Mouse (Mus musculus) forebrain, embryonic 13.5 days (tissue): ENCODE data around the gene Vsig10l. TPM values are rescaled to one million over a fixed set of nuclear protein-coding genes. Genes with fewer than 3 reads are reported as not detected.
A peak's percentile ranks its signal among the peaks of the same experiment; 100 is the strongest.

Experiments used
- ATAC-seq: fragments of 200-750 bp; cut with Nextera tagmentation; 2 replicates; pipeline ENCODE4 v1.8.0; 2017
- H3K27ac ChIP-seq: fragments of 300-500 bp; sonication (generic); 2 replicates; pipeline ENCODE4 v1.5.1; 2015; ENCODE audit warnings: inconsistent platforms, mild to moderate bottlenecking, moderate library complexity
- H3K27me3 ChIP-seq: fragments of 300-500 bp; sonication (generic); 2 replicates; pipeline ENCODE4 v1.6.1; 2015; ENCODE audit warnings: mild to moderate bottlenecking, inconsistent platforms
- H3K36me3 ChIP-seq: fragments of 300-500 bp; sonication (generic); 2 replicates; pipeline ENCODE4 v1.6.1; 2015; ENCODE audit warnings: mild to moderate bottlenecking, inconsistent platforms; ENCODE audit not compliant: poor library complexity, severe bottlenecking
- H3K4me1 ChIP-seq: fragments of 300-500 bp; sonication (generic); 2 replicates; pipeline ENCODE4 v1.6.1; 2015; ENCODE audit warnings: inconsistent platforms
- H3K4me2 ChIP-seq: fragments of 300-500 bp; sonication (generic); 2 replicates; pipeline ENCODE4 v1.6.1; 2015; ENCODE audit warnings: inconsistent platforms, mild to moderate bottlenecking, moderate library complexity
- H3K4me3 ChIP-seq: fragments of 300-500 bp; sonication (generic); 2 replicates; pipeline ENCODE4 v1.5.1; 2015; ENCODE audit warnings: mild to moderate bottlenecking, inconsistent platforms
- H3K9ac ChIP-seq: fragments of 300-500 bp; sonication (generic); 2 replicates; pipeline ENCODE4 v1.6.1; 2015; ENCODE audit warnings: mild to moderate bottlenecking, inconsistent platforms
- H3K9me3 ChIP-seq: fragments of 300-500 bp; sonication (generic); replicated peaks from 2 replicates; pipeline ENCODE4 v1.6.1; 2016; ENCODE audit warnings: inconsistent platforms
- WGBS: fragments of 180-500 bp; shearing (Covaris S2); methylation state at CpG from one replicate; pipeline ENCODE4 v1.1.7; 2015; 5-methylcytosine and 5-hydroxymethylcytosine counted together
- polyA plus RNA-seq: library from polyadenylated mRNA; unstranded; fragments of >200 nt; fragmentation: Nextera tagmentation; extraction: Ambion mirVana; gene quantifications from 2 replicates; pipeline ENCODE4 v1.2.1, GENCODE M21; 2015

Gene Vsig10l
- 4.2 and 4.9 TPM in 2 replicates for polyA plus RNA-seq

- no peak within 1 kb of the TSS for H3K4me3 ChIP-seq
- ATAC-seq, result no peak
These were observed at the start of gene Vsig10l for GRCm38 (mm10) chr7:43462851-43463250. Gene Vsig10l, plus strand, starts transcription at chr7:43463151.

GRCm38 (mm10) chr7:43417298-43417697 is 45.7 kb upstream of the Vsig10l start:
- Histone ChIP-seq H3K9me3 (peaks cover 8% of the 10 kb centered on the region; the same call in 1 of the 2 replicates), H3K4me3 (no peak overlapping the region), H3K4me2 (no peak overlapping the region), H3K27ac (no peak overlapping the region), H3K36me3 (no peaks in the 10 kb centered on the region), H3K4me1 (no peaks in the 10 kb centered on the region), H3K27me3 (no peaks in the 10 kb centered on the region), H3K9ac (no peak overlapping the region)
- ATAC-seq, result no peak
- 87% methylated on average over 10 of the region's 10 CpGs for WGBS

More at GRCm38 (mm10) chr7:43462851-43463250, at the start of gene Vsig10l:
- Histone ChIP-seq H3K9me3 (no peaks in the 10 kb centered on the region), H3K9ac (no peak within 1 kb of the TSS), H3K4me1 (peaks cover 18% of the 10 kb centered on the region), H3K4me2 (no peak within 1 kb of the TSS), H3K27ac (no peak within 1 kb of the TSS), H3K36me3 (peaks cover 3% of the 10 kb centered on the region), H3K27me3 (peaks cover 28% of the 10 kb centered on the region)
- WGBS, result 77% methylated on average over 4 of the region's 4 CpGs

- Histone ChIP-seq H3K4me1 (peaks cover 6% of the 10 kb centered on the region; the same call in 1 of the 2 replicates), H3K4me3 (no peak overlapping the region), H3K9me3 (0 out of 2 replicates have a peak, but pooled peaks cover 2% of the 10 kb centered on the region), H3K4me2 (peak overlapping the region; percentile 24), H3K9ac (no peak overlapping the region), H3K27ac (no peak overlapping the region), H3K27me3 (no peaks in the 10 kb centered on the region), H3K36me3 (no peaks in the 10 kb centered on the region)
- 13% methylated on average over 11 of the region's 11 CpGs for WGBS
- peak; percentile 92 for ATAC-seq
These were observed 39.8 kb upstream of the Vsig10l start for GRCm38 (mm10) chr7:43422995-43423617.

- no peak for ATAC-seq
- H3K9me3 ChIP-seq, result no peaks in the 10 kb centered on the region
- no peak overlapping the region for H3K27ac ChIP-seq
- H3K36me3 ChIP-seq, result no peaks in the 10 kb centered on the region
- no peak overlapping the region for H3K4me2 ChIP-seq
- H3K9ac ChIP-seq, result no peak overlapping the region
- H3K27me3 ChIP-seq, result no peaks in the 10 kb centered on the region
- 62% methylated on average over 3 of the region's 3 CpGs for whole genome bisulfite sequencing
- peaks cover 6% of the 10 kb centered on the region; the same call in 1 of the 2 replicates for H3K4me1 ChIP-seq
- no peak overlapping the region for H3K4me3 ChIP-seq
These were observed 38.8 kb upstream of the Vsig10l start for GRCm38 (mm10) chr7:43423991-43424625.

GRCm38 (mm10) chr7:43427406-43427805 is 35.5 kb upstream of the Vsig10l start, which contains the start of gene Lim2:
Gene Lim2, plus strand, starts transcription at chr7:43427670.
- H3K9ac ChIP-seq, result no peak within 1 kb of the TSS
- 90% methylated on average over 8 of the region's 8 CpGs for WGBS
- H3K36me3 ChIP-seq, result no peaks in the 10 kb centered on the region
- H3K27me3 ChIP-seq, result no peaks in the 10 kb centered on the region
- no peak within 1 kb of the TSS for H3K4me3 ChIP-seq
- ATAC-seq, result no peak
- H3K27ac ChIP-seq, result no peak within 1 kb of the TSS
- H3K4me2 ChIP-seq, result no peak within 1 kb of the TSS
- no peaks in the 10 kb centered on the region for H3K9me3 ChIP-seq
- peaks cover 6% of the 10 kb centered on the region; the same call in 1 of the 2 replicates for H3K4me1 ChIP-seq

- no peak overlapping the region for H3K9ac ChIP-seq
- H3K4me3 ChIP-seq, result no peak overlapping the region
- H3K4me2 ChIP-seq, result no peak overlapping the region
- H3K27ac ChIP-seq, result no peak overlapping the region
- H3K9me3 ChIP-seq, result no peaks in the 10 kb centered on the region
- no peaks in the 10 kb centered on the region for H3K27me3 ChIP-seq
- no peak for ATAC-seq
- 61% methylated on average over 4 of the region's 4 CpGs for WGBS
- no peaks in the 10 kb centered on the region for H3K36me3 ChIP-seq
- no peaks in the 10 kb centered on the region for H3K4me1 ChIP-seq
These were observed 33.5 kb upstream of the Vsig10l start for GRCm38 (mm10) chr7:43429500-43429899.

- Histone ChIP-seq H3K9ac (no peak overlapping the region), H3K27ac (no peak overlapping the region), H3K4me1 (no peaks in the 10 kb centered on the region), H3K9me3 (no peaks in the 10 kb centered on the region), H3K4me2 (no peak overlapping the region), H3K36me3 (no peaks in the 10 kb centered on the region), H3K27me3 (no peaks in the 10 kb centered on the region), H3K4me3 (no peak overlapping the region)
- WGBS, result 76% methylated on average over 4 of the region's 4 CpGs
- no peak for ATAC-seq
These were observed 30.1 kb upstream of the Vsig10l start for GRCm38 (mm10) chr7:43432891-43433290.

GRCm38 (mm10) chr7:43434676-43435075 is 28.3 kb upstream of the Vsig10l start:
- no peak overlapping the region for H3K9ac ChIP-seq
- no peak overlapping the region for H3K27ac ChIP-seq
- H3K4me1 ChIP-seq, result no peaks in the 10 kb centered on the region
- H3K4me2 ChIP-seq, result no peak overlapping the region
- no peaks in the 10 kb centered on the region for H3K27me3 ChIP-seq
- no peak for ATAC-seq
- 89% methylated on average over 5 of the region's 5 CpGs for WGBS
- no peak overlapping the region for H3K4me3 ChIP-seq
- H3K36me3 ChIP-seq, result no peaks in the 10 kb centered on the region
- H3K9me3 ChIP-seq, result no peaks in the 10 kb centered on the region

- Histone ChIP-seq H3K9me3 (no peaks in the 10 kb centered on the region), H3K4me3 (no peak within 1 kb of the TSS), H3K27ac (no peak within 1 kb of the TSS), H3K9ac (no peak within 1 kb of the TSS), H3K27me3 (0 out of 2 replicates have a peak, but pooled peaks cover 1% of the 10 kb centered on the region), H3K36me3 (no peaks in the 10 kb centered on the region), H3K4me1 (no peaks in the 10 kb centered on the region), H3K4me2 (no peak within 1 kb of the TSS)
- no peak for ATAC-seq
- 78% methylated on average over 10 of the region's 10 CpGs for WGBS
These were observed 26.4 kb upstream of the Vsig10l start, which contains the start of gene Nkg7 for GRCm38 (mm10) chr7:43436341-43437255. Gene Nkg7, plus strand, starts transcription at chr7:43437073.

- no peaks in the 10 kb centered on the region for H3K9me3 ChIP-seq
- no peak overlapping the region for H3K4me2 ChIP-seq
- H3K4me1 ChIP-seq, result peaks cover 10% of the 10 kb centered on the region
- H3K27ac ChIP-seq, result no peak overlapping the region
- no peak overlapping the region for H3K9ac ChIP-seq
- no peak for ATAC-seq
- H3K4me3 ChIP-seq, result no peak overlapping the region
- 80% methylated on average over 4 of the region's 4 CpGs for WGBS
- H3K27me3 ChIP-seq, result 0 out of 2 replicates have a peak, but pooled peaks cover 2% of the 10 kb centered on the region
- H3K36me3 ChIP-seq, result no peaks in the 10 kb centered on the region
These were observed 24.3 kb upstream of the Vsig10l start for GRCm38 (mm10) chr7:43438611-43439010.

GRCm38 (mm10) chr7:43440482-43440881 is 22.5 kb upstream of the Vsig10l start, which contains the start of gene Cldnd2:
Gene Cldnd2, plus strand, starts transcription at chr7:43440782.
- Histone ChIP-seq H3K4me2 (no peak within 1 kb of the TSS), H3K4me1 (peaks cover 21% of the 10 kb centered on the region), H3K27me3 (0 out of 2 replicates have a peak, but pooled peaks cover 2% of the 10 kb centered on the region), H3K9ac (no peak within 1 kb of the TSS), H3K36me3 (no peaks in the 10 kb centered on the region), H3K27ac (no peak within 1 kb of the TSS), H3K9me3 (no peaks in the 10 kb centered on the region), H3K4me3 (no peak within 1 kb of the TSS)
- 82% methylated on average over 6 of the region's 6 CpGs for WGBS
- no peak for ATAC-seq
